Mouse (Mus musculus) layer of hippocampus, postnatal 10 days (tissue): ENCODE results near the gene Cyp11a1. TPM values are rescaled to one million over a fixed set of nuclear protein-coding genes. Genes with fewer than 3 reads are reported as not detected.

Experiments
- DNase-seq, 2 experiments: peaks; one replicate each; pipeline ENCODE4 v3.0.0; 2021; ENCODE audit warnings: low spot score in 2 of 2
- long read RNA-seq: library from polyadenylated mRNA; stranded (forward); transcript quantifications from one replicate; pipeline ENCODE4 v2.0.0, GENCODE M21; 2023
- total RNA-seq, 2 experiments: library from RNA; stranded (reverse); gene quantifications; 2 replicates each; pipeline ENCODE4 v1.2.3; 2021

The Cyp11a1 gene
- total RNA-seq = 1 to 10 TPM; 1.2 to 1.9 TPM
- long read RNA-seq, partial matches to known transcripts = 2 of 4 reads
- long read RNA-seq, other reads (novel, unspliced or antisense) = 2 of 4 reads

DNA sequence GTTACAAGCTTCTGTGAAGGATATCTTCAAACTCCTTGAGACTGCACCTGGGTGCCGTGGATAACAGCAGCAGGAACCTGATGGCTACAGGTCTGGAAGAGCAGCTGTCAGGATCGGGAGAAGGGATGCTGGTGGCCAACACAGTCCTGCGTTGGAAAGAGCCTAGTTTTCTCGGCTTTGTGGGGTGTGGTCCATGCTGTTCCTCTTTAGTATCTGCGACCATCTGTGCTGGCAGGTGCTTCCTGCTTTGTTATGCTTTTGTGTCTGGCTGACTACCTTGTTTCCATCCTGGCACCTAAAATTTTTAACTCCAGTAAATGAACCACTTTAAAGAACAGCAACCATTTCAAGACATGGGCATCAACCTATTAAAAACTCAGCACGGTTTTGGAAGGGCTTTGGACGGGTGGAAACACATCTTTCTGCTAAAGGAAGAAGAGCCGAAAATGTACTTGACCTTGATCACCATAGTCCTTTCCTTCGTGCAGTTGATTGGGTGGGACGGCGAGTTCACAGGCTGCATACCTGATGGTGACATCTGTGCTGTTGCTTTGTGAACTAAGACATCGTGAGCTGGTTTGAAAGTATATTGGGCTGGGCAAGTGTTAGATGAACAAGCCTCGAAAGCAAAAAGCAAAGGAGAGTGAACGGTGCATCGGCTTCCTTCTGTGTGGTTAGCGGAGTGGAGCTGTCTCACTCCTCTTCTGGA lies at the start of gene Cyp11a1:
Gene Cyp11a1, plus strand, starts transcription at position 659 of the 709 bp plus-strand sequence.
- no peak for DNase-seq

DNA sequence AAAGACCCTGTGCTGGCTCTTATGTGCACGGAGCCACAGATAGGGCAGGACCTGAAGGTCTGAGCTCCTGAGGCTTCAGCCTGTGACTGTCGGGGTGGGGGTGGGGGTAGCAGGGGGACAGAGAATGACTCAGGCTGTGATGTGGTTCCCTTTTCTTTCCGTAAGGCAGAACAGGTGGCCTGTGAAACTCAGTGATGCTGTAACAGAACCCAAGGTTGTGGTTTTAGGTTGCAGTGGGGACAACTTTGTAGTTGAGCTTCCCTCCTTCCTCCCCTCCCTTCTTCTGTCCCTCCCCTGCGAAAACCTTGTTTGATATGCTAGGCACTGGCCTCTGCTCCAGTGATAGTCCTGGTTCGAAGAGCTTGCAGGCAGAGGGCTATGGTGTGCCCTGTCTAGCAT lies 49.4 kb upstream of the Cyp11a1 start:
- DNase-seq = no peak

DNA sequence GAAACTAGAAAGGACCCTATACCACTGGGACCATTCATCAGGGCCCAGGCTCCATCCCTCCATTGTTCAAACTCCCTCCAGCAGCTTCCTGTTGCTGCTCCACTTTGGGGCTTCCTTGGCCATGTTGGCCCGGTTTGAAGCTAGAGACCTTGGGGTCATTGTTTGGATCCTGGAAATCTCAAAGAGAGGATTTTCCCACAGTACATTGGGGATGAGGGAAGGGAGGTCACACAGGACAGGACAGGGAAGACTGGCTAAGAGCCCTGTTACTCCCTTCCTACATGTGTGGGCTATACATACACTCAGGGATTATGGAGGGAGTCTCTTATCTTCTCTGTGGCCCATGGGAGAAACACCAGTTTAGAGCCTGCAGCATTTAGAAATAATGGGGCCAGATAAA lies 47.6 kb upstream of the Cyp11a1 start:
- no peak for DNase-seq

DNA sequence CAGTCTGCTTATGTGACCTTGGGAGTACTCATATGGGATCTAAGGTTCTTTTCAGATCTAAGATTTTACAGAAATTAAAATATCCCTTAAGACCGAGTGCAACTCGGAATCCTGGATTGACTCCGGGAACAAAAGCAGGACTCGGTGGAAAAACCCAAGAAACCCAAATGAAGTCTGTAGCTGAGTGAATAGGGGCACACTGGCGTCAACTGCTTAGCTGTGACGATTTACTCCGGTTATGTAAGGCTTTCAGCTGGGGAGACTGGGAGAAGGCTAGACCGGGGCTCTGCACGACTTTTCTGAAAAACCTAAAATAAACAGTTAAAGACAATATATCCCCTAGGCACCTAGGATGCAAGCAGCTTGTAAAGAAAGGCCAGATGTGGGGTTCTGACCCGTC lies 46.8 kb upstream of the Cyp11a1 start:
- DNase-seq = no peak

DNA sequence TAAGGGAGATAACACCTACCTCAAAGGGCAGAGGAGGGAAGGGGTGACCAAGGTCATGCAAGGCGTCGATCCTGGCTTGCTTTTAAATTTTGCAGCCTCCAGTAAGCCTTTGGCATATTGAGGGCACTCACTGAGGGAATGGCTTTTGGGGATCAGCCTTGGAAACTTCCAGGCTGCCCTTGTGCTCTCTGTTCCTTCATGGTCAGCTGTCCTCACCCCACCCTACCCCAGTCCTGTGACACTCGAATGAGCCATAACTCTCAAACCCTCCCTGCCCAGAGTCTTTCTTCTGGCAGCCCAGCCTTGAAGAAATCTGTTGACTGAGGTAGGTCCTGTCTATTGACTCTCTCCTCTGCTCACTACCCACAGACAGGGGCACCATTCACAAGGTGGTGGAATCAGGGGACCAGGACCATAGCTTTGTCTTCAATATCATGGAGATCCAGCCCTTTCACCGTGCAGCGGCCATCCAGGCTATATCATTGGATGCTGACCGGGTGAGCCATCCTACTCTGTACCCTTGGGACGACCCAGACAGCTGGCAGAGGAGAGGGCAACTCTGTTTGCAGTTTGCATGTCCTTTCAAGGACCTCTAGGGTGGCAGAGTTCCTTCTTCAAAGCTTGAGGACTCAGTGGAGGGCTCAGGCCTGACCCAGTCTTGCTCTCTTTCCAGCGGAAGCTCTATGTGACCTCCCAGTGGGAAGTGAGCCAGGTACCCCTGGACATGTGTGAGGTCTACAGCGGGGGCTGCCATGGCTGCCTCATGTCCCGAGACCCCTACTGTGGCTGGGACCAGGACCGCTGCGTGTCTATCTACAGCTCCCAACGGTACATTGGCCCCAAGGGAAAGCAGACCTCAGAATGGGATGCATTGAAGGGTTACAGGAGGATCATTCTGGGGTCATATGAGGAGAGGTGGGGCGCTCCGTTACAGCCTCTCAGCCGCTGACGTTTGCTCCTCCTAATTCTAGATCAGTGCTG lies 46.0 kb upstream of the Cyp11a1 start:
- DNase-seq = no peak

DNA sequence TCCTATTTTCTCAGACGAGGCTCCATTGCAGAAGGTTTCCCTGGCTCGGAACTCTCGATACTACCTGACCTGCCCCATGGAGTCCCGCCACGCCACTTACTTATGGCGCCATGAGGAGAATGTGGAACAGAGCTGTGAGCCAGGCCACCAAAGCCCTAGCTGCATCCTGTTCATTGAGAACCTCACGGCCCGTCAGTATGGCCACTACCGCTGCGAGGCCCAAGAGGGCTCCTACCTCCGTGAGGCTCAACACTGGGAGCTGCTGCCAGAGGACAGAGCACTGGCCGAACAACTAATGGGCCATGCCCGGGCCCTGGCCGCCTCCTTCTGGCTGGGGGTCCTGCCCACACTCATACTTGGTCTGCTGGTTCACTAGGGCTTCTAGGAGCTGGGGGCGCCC lies 45.0 kb upstream of the Cyp11a1 start:
- DNase-seq = no peak

DNA sequence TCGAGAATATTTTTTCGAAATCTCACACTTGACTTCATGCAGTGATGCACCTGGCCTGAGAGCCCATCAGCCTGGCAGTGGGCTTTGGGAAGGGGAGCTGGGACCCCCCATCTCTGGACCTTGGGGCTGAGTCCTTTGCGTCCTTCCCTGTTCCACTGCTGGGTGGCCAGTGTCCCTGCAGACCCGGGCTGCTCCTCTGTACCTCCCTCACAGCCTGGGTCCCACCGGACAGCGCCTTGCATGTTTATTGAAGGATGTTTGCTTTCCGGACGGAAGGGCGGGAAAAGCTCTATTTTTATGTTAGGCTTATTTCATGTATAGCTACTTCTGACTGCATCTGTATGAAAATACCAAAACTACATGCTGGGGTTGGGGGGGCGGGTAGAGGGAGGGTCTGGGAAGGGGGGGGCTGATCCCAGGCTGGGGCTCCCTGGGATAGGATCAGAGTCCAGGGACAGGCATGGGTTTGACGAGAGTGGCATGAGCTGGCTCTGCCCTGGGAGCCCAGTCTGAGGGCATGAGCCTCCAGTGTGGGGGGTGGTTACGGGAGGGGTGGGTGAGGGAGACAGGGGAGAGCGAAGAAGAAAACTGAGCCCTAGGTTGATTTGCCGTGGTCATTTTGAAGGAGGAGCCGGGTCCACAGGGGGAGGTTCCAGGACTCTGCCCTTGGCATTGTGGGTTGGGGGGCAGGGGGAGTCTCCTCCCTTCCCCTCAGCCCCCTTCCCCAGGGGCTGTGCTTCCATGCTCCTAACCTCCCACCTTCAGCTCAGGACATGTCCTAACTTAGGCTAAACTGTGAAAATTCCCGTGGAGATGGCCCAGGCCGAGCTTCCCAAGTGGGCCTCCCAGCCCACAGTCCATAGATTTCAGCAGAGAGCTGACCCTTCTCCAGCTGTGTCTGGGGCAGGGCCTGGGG lies 44.1 kb upstream of the Cyp11a1 start:
- DNase-seq = no peak

DNA sequence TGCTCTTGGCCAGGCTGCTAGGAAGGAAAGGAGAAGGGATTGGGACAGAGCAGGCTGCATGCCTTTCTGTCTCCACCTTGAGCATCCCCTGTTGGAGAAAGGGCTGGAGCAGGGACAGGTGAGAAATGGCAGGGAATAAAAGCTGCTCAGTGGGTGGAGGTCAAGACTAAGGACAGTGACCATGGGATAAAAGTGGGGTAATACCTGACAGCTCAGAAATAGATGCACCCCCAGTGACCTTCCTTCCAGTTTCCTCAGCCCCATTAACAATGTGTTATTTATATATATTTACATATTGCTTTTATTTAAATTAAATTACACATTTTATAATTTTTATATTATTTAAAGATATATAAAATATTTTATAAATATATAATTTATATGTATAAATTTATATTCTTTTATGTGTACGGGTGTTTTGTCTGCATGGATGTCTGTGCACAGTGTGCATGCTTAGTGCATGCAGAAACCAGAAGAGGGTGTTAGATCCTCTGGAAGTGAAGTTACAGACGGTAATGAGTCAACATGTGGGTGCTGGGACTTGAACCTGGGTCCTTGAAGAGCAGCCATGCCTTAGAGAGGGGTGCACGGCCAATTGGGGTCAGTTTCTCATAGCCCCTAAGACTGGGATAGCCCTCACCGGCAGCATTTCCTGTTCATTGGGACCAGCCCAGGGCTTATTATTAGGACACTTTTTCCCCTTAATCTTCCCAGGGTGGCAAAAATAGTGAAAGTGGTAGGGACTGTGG lies 42.8 kb upstream of the Cyp11a1 start:
- DNase-seq = no peak

DNA sequence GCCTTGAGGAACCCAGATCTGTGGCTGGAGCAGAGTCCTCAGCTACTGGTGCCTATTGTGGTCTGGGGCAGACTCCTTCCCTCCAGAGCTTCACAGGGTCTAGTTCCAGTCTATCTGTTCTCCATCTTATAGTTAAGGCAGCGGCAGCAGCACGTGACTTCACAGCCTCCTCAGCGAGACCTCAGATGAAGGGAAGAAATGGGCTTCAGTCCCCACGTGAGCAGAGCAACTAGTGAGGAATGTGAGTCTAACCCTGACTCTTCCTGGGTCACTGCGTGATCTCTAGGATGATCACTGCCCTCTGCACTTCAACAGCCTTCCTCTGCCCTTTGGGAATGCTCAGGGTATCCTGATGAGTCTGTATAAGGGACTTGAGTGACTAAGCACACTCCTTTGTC lies 42.2 kb upstream of the Cyp11a1 start:
- DNase-seq = no peak

DNA sequence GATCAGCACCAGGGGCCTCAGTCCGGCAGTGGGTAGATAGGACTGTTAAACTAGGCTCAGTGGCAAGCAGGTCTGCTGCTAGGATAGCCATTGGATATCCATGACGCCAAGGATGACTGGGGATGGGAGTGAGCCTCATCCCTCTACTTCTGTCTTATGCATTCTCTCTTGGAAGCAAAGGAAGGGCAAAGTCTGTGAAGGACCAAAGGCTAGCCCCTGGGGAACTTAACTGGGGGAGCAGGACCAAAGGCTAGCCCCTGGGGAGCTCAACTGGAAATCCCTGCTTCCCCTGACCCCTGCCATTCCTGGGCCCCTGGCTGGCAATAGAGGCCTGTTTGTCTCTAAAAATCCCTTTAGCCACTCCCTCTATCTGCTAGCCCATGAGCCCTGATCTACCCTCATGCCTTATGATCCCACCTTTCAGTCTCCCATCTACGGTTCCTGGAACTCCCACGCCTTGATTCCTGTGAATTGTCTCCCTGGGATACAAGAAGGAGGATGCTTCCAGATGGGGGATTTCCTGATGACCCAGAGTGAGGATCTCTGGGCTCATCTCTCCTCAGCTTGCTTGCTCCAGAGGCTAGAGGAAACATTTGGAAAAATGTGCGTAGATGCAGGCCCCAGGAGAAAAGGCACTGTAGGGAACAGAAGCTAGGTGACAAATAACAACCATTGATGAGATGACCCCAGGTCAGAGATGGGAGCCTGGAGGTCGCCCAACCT lies 41.5 kb upstream of the Cyp11a1 start:
- no peak for DNase-seq

DNA sequence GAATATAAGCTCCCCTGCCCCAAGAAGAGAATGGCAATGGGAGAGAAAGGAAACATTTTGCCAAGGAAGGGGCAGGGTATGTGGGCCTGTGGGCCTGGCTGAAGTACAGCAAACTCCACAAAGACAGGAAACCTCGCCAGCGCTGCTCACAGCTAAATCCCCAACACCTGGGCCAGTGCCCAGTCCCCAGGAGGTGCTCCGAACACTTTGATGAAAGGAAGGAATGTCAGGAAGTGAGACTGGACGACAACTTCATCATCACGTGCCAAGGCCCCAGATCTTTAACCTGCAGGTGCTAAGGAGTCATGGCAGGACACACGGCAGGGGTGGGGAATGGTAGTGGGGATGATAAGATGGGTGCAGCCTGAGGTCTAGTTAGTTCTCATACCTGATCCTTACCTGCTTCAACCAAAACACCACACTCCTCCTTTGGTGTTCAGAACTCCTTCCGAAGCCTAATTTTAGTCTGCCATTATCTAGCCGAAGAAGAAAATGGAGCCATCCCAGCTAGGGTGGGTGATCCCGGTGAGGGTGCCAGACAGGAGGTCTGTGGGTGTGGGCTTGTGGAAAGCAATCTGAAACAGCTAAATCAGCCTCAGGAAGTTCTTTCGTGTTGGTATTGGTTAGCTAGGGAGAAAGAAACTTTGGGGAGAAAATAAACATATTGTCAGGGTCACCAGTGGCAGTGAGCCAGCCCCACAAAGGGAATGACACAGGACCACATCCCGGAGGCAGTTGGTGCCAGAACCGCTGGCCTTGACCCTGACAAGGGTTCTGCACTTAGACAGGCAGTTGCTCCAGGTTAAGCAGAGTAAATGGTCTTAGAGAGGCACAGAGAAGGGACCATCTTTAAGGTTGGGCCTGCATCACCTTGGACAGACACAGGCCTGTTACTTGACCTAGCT lies 40.7 kb upstream of the Cyp11a1 start:
- DNase-seq = no peak

DNA sequence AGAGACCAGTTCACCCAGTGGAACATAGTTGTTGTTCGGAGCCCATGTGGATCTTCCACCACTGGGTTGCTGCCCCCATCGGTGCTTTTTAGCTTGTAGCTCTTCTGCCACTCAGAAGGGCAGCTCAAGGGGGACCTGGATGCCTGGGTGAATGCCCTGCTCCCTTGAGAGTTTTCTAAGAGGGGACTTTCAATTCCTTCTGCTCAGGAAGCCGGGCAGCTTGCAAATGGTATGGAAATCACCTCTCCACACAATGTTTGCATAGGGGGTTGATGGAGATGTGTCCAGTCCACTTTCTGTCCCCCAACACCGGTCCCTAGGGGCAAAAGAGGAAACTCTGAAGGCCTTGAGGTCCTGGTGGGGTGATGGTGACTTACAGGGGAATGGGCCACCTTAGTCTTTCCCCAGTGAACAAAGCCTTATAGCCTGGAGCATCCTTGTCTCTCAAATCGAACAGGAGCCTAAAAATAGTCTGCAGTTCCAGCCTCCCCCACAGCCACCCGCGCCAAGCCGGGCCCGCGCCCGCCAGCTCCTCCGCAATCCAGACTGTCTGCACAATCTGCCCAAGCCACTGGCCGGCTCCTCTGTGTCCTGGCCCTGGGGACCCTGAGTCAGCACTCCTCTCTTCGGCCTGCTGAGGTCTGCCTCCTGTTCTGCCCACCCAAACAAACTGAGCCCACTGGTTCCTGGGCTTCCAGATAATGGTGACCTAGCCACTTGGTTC lies 38.8 kb upstream of the Cyp11a1 start:
- peak; percentile 64 to 72 for DNase-seq

DNA sequence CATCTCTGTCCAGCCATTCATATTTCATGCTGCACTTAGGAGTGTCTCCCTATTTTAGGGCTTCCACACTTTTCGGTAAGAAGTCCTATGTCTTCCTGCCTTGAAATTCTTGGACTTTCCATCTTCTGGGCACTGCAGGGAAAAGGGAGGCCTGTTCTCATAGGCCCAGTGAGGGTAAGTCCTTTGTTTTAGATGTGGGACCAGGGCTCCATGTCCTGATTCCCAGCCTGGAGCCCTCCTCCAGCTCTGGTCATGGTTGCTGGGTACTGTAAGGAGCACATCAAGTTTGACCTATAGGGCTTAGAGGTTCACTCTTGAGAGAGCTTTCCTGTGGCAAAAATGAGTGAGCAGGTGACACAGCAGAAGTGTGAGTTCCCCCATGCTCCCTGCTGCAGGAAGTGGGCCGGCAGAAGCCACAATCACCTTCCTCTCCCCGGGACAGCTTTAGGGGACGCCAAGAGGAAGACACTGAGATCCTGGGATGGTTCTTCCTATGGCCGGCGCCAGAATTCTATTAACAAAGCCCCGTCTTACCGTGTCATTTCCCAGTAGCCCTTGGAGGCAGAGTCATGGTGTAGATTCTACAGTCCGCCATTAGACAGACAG lies 37.9 kb upstream of the Cyp11a1 start:
- DNase-seq = no peak

DNA sequence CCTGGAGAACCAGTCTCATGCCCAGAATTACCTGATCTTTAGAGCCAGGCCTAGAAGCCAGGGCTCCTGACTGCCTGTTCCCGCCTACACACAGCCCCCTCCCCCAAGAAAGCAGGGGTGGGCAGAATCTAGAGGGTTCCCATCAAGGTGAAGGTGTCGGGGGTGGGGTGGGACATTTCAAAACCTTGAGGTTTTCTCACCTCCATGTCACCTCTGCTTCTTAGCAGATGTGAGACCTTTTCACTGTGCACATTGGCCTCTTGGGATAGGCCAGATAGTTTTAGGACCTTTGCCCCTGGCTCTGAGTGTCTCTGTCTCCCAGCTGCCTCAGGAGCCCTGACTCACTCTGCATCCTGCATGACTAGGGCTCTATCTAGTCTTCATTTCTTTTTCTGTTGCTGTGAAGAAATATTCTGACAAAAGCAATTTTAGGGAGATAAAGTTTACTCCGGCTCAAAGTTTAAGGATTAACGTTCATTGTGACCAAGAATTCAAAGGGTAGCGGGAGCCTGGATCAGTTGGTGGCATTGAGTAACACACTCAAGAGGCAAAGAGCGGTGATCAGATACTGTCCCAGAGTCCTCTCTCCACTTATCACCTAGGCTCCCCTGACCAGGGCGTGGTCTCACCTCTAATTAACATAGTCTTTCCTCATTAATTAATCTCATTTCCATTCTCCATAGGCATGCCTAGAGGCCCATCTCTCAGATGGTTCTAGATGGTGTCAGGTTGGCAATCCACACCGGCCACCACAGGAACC lies 37.2 kb upstream of the Cyp11a1 start:
- DNase-seq = no peak

DNA sequence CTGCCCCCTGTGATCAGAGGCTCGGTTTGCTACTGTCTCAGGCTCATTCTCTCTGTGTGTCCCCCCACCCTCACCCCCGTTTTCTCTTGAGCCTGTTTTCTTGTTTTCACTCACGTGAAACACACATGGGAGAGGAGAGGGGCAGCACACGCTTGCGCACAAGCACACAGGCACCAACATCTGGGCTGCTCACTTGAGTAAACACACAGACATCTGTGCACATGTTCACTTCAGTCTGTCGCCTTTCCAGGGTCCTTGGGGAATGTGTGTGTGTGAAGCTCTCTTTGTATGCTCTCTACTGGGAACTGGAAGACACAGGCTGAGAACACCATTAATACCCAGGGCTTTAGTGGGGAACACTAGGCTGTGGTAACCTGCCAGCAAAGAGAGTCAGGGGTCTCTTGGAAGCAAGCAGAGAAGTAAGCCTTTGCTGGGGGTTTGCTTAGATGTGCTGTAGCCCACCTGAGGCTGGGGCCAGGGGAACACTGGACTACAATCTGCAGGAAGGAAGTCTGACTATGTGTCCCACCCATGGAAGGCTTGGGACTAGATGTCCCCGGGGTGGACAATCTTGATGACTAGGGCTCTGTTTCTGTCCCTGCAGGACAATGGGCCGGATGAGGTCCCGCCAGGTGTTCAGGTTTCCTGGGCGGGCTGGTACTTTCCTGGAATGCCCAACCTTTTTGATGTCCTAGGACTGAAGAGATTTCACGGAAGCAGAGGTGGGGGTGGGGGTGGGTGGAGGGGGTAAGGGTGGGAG lies 36.3 kb upstream of the Cyp11a1 start:
- DNase-seq = no peak

DNA sequence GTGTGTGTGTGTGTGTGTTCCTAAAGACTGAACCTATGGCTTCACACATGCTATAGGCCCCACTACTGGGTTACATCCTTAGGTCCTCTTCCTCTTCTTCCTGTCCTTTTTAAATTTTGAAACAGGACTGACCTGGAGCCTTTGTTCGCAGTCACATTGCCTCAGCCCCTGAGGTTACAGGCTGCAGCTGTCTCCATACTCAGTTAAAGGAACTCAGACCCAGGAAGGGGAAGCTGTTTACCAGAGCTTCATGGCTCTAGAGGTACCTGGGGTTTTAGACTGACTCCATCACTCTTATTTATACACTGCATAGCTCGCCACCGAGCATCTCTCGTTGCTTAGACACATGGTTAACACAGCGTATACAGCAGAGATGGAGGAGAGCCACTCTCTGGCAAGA lies 34.8 kb upstream of the Cyp11a1 start:
- no peak for DNase-seq
